Mouse (Mus musculus): Measurements from ENCODE around the gene Dnaja4. TPM values are rescaled to one million over a fixed set of nuclear protein-coding genes. Genes with fewer than 3 reads are reported as not detected.
A peak's percentile ranks its signal among the peaks of the same experiment; 100 is the strongest.
"Not testable (repeated sequence)": the region's sequence is repeated elsewhere in the genome, so short reads cannot be mapped to it uniquely, and the experiment has no call there.

Dnaja4 gene
- polyA plus RNA-seq, 1 experiment from 2014 or later = 4.5 TPM

- H3K36me3 ChIP-seq (ENCODE audit: control insufficient read depth, insufficient read depth, low read length) = no peaks in the 10 kb centered on the region
- no peak for ATAC-seq
- H3K27ac ChIP-seq (ENCODE audit: low read length) = no peak overlapping the region
- no peak overlapping the region for H3K9ac ChIP-seq (ENCODE audit: low read depth, low read length)
- H3K4me2 ChIP-seq (ENCODE audit: low read depth, low read length) = no peak overlapping the region
- H3K27me3 ChIP-seq (replicated peaks; ENCODE audit: control insufficient read depth, insufficient read depth, low read length) = no peaks in the 10 kb centered on the region
- no peaks in the 10 kb centered on the region for H3K4me1 ChIP-seq (ENCODE audit: control insufficient read depth, insufficient read depth, low read length)
- 0 out of 2 replicates have a peak, but pooled peaks cover 3% of the 10 kb centered on the region for H3K9me3 ChIP-seq (ENCODE audit: control insufficient read depth, low read length)
- H3K4me3 ChIP-seq (ENCODE audit: low read length) = no peak overlapping the region
- WGBS = 66% methylated on average over 4 of the region's 4 CpGs
These were observed 30.2 kb upstream of the Dnaja4 start for GRCm38 (mm10) chr9:54668455-54668854.

- Histone ChIP-seq H3K4me1 (ENCODE audit: control insufficient read depth, insufficient read depth, low read length) (no peaks in the 10 kb centered on the region), H3K4me3 (ENCODE audit: low read length) (no peak overlapping the region), H3K36me3 (ENCODE audit: control insufficient read depth, insufficient read depth, low read length) (no peaks in the 10 kb centered on the region), H3K27me3 (replicated peaks; ENCODE audit: control insufficient read depth, insufficient read depth, low read length) (no peaks in the 10 kb centered on the region), H3K9ac (ENCODE audit: low read depth, low read length) (no peak overlapping the region), H3K4me2 (ENCODE audit: low read depth, low read length) (no peak overlapping the region), H3K27ac (ENCODE audit: low read length) (no peak overlapping the region), H3K9me3 (ENCODE audit: control insufficient read depth, low read length) (no peaks in the 10 kb centered on the region)
- ATAC-seq = no peak
- WGBS = 81% methylated on average over 3 of the region's 3 CpGs
These were observed 26.7 kb upstream of the Dnaja4 start for GRCm38 (mm10) chr9:54671962-54672361.

GRCm38 (mm10) chr9:54673887-54674286 is 24.8 kb upstream of the Dnaja4 start:
- no peaks in the 10 kb centered on the region for H3K9me3 ChIP-seq (ENCODE audit: control insufficient read depth, low read length)
- no peak for ATAC-seq
- no peaks in the 10 kb centered on the region; the same call in 1 of the 2 replicates for H3K27me3 ChIP-seq (replicated peaks; ENCODE audit: control insufficient read depth, insufficient read depth, low read length)
- no peak overlapping the region for H3K9ac ChIP-seq (ENCODE audit: low read depth, low read length)
- 85% methylated on average over 13 of the region's 13 CpGs for WGBS
- no peak overlapping the region for H3K4me3 ChIP-seq (ENCODE audit: low read length)
- H3K27ac ChIP-seq (ENCODE audit: low read length) = no peak overlapping the region
- H3K4me1 ChIP-seq (ENCODE audit: control insufficient read depth, insufficient read depth, low read length) = no peaks in the 10 kb centered on the region
- no peak overlapping the region for H3K4me2 ChIP-seq (ENCODE audit: low read depth, low read length)
- no peaks in the 10 kb centered on the region for H3K36me3 ChIP-seq (ENCODE audit: control insufficient read depth, insufficient read depth, low read length)

GRCm38 (mm10) chr9:54676531-54676986 is 22.1 kb upstream of the Dnaja4 start:
- peak; percentile 67 for ATAC-seq
- Histone ChIP-seq H3K27me3 (replicated peaks; ENCODE audit: control insufficient read depth, insufficient read depth, low read length) (no peaks in the 10 kb centered on the region; the same call in 1 of the 2 replicates), H3K4me1 (ENCODE audit: control insufficient read depth, insufficient read depth, low read length) (no peaks in the 10 kb centered on the region), H3K27ac (ENCODE audit: low read length) (no peak overlapping the region), H3K9me3 (ENCODE audit: control insufficient read depth, low read length) (no peaks in the 10 kb centered on the region), H3K36me3 (ENCODE audit: control insufficient read depth, insufficient read depth, low read length) (no peaks in the 10 kb centered on the region), H3K4me2 (ENCODE audit: low read depth, low read length) (peak overlapping the region; percentile 67), H3K9ac (ENCODE audit: low read depth, low read length) (peak overlapping the region; percentile 44), H3K4me3 (ENCODE audit: low read length) (peak overlapping the region; percentile 44)
- 2% methylated on average over 14 of the region's 14 CpGs for WGBS

DNA sequence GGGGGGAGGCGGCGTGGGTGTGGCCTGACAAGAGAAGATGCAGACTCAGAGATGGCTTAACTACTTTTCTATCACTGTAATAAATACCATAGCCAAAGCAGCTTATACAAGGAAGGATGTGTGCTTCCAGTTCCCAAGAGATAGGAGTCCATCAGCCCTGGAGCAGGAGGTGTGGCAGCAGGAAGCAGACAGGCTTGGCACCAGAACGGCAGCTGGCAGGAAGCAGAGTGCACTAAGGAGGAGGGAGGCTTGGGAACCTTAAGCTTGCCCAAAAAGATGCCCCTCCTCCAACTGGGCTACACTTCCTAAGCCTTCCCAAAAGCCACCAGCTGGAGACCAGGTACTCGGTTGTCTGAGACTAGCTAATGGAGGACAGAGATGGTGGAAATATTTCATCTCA is 15.8 kb upstream of the Dnaja4 start:
- Histone ChIP-seq H3K4me2 (ENCODE audit: low read depth, low read length) (no peak overlapping the region), H3K9me3 (ENCODE audit: control insufficient read depth, low read length) (no peaks in the 10 kb centered on the region), H3K4me3 (ENCODE audit: low read length) (no peak overlapping the region), H3K9ac (ENCODE audit: low read depth, low read length) (no peak overlapping the region), H3K27ac (ENCODE audit: low read length) (no peak overlapping the region), H3K4me1 (ENCODE audit: control insufficient read depth, insufficient read depth, low read length) (no peaks in the 10 kb centered on the region), H3K36me3 (ENCODE audit: control insufficient read depth, insufficient read depth, low read length) (no peaks in the 10 kb centered on the region), H3K27me3 (replicated peaks; ENCODE audit: control insufficient read depth, insufficient read depth, low read length) (no peaks in the 10 kb centered on the region)
- ATAC-seq = no peak
- 67% methylated on average over 4 of the region's 4 CpGs for WGBS

- no peak overlapping the region for H3K9ac ChIP-seq (ENCODE audit: low read depth, low read length)
- WGBS = 74% methylated on average over 7 of the region's 7 CpGs
- H3K27me3 ChIP-seq (replicated peaks; ENCODE audit: control insufficient read depth, insufficient read depth, low read length) = no peaks in the 10 kb centered on the region
- no peak overlapping the region for H3K4me2 ChIP-seq (ENCODE audit: low read depth, low read length)
- H3K4me3 ChIP-seq (ENCODE audit: low read length) = no peak overlapping the region
- H3K27ac ChIP-seq (ENCODE audit: low read length) = no peak overlapping the region
- no peaks in the 10 kb centered on the region for H3K36me3 ChIP-seq (ENCODE audit: control insufficient read depth, insufficient read depth, low read length)
- no peaks in the 10 kb centered on the region for H3K4me1 ChIP-seq (ENCODE audit: control insufficient read depth, insufficient read depth, low read length)
- no peak for ATAC-seq
- no peaks in the 10 kb centered on the region for H3K9me3 ChIP-seq (ENCODE audit: control insufficient read depth, low read length)
These were observed 14.7 kb upstream of the Dnaja4 start for GRCm38 (mm10) chr9:54683814-54684605.

DNA sequence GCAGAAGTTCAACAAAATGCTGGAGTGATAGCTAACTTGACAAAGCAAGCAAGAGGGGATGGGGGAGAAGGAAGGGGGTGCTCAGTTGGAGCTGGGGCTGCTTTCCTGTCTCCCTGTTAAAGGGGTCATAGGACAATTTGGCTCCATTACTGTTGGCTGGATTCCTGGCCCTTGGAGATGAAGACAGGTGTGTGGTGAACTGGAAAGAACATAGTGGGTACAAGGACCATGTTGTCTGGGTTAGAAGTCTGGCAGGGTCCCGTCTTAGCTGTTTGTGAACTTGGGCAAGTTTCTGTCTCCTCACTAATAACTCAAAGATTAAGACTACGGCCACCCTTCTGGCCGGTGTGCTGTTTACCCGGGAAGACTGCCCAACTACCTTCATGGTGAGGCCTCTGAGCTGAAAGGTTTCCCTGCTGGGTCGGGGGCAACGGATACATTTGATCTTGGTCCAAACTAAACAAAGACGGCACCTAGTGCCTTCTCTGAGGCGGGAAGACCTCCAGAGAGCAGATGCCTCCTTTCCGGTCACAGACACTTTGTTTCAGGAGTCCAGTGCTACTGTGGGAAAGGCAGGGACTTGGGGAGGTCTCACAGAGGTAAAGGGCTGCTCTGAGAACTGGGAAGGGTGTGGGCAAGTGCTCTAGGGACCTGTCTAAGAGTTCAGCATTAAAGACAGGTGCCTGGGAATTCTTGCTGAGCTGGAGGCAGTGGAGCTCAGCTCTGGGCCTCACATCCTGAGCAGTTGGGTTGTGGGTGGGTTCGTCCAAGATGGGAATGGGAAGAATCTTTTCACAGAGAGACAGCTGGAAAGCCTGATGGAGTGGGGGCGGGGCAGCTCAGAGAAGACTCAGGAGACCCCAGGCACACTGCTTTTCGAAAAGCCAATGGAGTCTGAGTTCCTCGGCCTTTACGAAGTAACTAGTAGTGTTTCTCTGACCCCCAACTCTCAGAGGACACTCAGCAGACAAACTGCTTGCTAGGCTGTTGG is 11.1 kb upstream of the Dnaja4 start:
- Histone ChIP-seq H3K4me2 (ENCODE audit: low read depth, low read length) (no peak overlapping the region), H3K9me3 (ENCODE audit: control insufficient read depth, low read length) (no peaks in the 10 kb centered on the region), H3K4me1 (ENCODE audit: control insufficient read depth, insufficient read depth, low read length) (0 out of 2 replicates have a peak, but pooled peaks cover 3% of the 10 kb centered on the region), H3K27ac (ENCODE audit: low read length) (no peak overlapping the region), H3K27me3 (replicated peaks; ENCODE audit: control insufficient read depth, insufficient read depth, low read length) (no peaks in the 10 kb centered on the region), H3K36me3 (ENCODE audit: control insufficient read depth, insufficient read depth, low read length) (no peaks in the 10 kb centered on the region), H3K4me3 (ENCODE audit: low read length) (no peak overlapping the region), H3K9ac (ENCODE audit: low read depth, low read length) (no peak overlapping the region)
- WGBS = 64% methylated on average over 14 of the region's 14 CpGs
- no peak for ATAC-seq

DNA sequence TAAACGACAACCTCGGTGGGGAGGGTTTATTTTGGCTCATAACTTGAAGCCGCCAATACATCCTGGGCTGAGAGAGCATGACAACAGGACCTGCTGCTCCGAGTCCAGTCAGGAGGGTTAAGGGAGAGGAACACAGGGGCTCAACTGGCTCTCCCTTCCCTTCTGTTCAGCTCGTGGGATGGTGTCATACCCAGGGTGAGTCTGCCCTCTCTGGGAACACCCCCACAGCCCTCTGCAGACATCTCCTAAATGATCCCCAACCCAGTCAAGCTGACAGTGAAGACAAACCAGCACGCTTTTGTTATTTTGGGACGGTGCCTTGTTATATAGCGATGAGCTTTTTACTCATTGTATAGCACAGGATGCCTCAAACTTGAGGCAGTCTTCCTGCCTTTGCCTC is 9.2 kb upstream of the Dnaja4 start:
- Histone ChIP-seq H3K27ac (ENCODE audit: low read length) (no peak overlapping the region), H3K27me3 (replicated peaks; ENCODE audit: control insufficient read depth, insufficient read depth, low read length) (no peaks in the 10 kb centered on the region), H3K4me3 (ENCODE audit: low read length) (no peak overlapping the region), H3K9me3 (ENCODE audit: control insufficient read depth, low read length) (no peaks in the 10 kb centered on the region), H3K9ac (ENCODE audit: low read depth, low read length) (no peak overlapping the region), H3K4me2 (ENCODE audit: low read depth, low read length) (no peak overlapping the region), H3K4me1 (ENCODE audit: control insufficient read depth, insufficient read depth, low read length) (0 out of 2 replicates have a peak, but pooled peaks cover 3% of the 10 kb centered on the region), H3K36me3 (ENCODE audit: control insufficient read depth, insufficient read depth, low read length) (no peaks in the 10 kb centered on the region)
- WGBS = 73% methylated on average over 8 of the region's 8 CpGs
- ATAC-seq = no peak

GRCm38 (mm10) chr9:54690697-54691096 is 8.0 kb upstream of the Dnaja4 start:
- H3K27ac ChIP-seq (ENCODE audit: low read length); H3K4me2 ChIP-seq (ENCODE audit: low read depth, low read length); H3K27me3 ChIP-seq (replicated peaks; ENCODE audit: control insufficient read depth, insufficient read depth, low read length); H3K36me3 ChIP-seq (ENCODE audit: control insufficient read depth, insufficient read depth, low read length); ATAC-seq; H3K4me3 ChIP-seq (ENCODE audit: low read length); H3K9me3 ChIP-seq (ENCODE audit: control insufficient read depth, low read length); H3K4me1 ChIP-seq (ENCODE audit: control insufficient read depth, insufficient read depth, low read length); H3K9ac ChIP-seq (ENCODE audit: low read depth, low read length): not testable (repeated sequence)
- WGBS = 66% methylated on average over 2 of the region's 2 CpGs

All from intestine, embryonic 16.5 days (tissue).